Comparison of ENCODE assay signal across 13 mouse cellular contexts in the genomic region with DNA sequence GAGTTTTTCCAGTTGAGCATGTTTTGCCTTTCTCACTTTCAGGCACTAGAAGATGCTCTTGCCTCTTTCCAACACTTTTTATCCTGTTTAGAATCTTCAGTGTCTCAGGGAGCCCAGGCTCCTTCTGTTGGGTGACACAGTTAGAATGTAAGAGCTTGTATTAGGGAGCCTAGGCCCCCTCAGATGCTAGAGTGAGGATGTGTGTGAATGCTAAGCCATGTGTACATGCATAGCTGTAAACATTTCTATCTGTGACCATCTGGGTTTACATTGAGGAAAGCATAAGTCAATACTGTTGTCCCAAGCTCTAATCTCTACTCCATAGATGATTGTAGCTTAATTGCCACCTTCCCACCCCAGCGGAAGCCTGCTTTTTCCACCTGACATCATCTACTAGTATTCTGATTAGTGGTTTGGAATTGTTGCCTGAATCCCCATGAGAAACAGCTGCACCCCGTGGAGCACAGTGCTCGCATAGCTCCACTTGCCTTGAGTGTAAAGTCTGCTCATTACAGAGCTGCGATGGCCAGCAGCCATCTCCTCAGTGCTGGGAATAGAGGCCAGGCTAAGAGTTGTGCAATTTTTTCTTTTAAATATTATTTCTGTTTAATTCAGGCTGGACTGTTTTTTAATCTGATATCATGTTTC. TPM values are rescaled to one million over a fixed set of nuclear protein-coding genes. Genes with fewer than 3 reads are reported as not detected.
DNase-seq lines count a peak whose midpoint lies in the region; ATAC-seq and TF ChIP-seq lines count a peak whose summit lies in the region.
"Had no signal": no experiment of that assay in that cellular context is flagged by ENCODE, and none has a peak within 500 bp of the region (broad histone marks: within the 10 kb centered on the region; RNA-seq: fewer than 3 reads in every experiment).

No protein-coding gene starts in this region.

- no peaks in the 10 kb centered on the region for H3K27me3 ChIP-seq in midbrain, embryonic 16.5 days (ENCODE audit: control insufficient read depth, insufficient read depth, low read depth, low read length)
- H3K27me3 ChIP-seq: liver, embryonic 13.5 days had no signal

- H3K9ac ChIP-seq in midbrain, embryonic 16.5 days (ENCODE audit: low read depth, low read length): no peak overlapping the region
- H3K9ac ChIP-seq: liver, embryonic 13.5 days had no signal

- H3K36me3 ChIP-seq in midbrain, embryonic 16.5 days (ENCODE audit: control insufficient read depth, insufficient read depth, low read length): no peaks in the 10 kb centered on the region

- H3K27ac ChIP-seq in layer of hippocampus, adult 2 months: peak overlapping the region; percentile 43
- H3K27ac ChIP-seq in midbrain, embryonic 16.5 days (ENCODE audit: low read length): peak overlapping the region; percentile 19; the same call in 1 of the 2 replicates
- H3K27ac ChIP-seq: liver, embryonic 13.5 days had no signal

- TF ChIP-seq CTCF in layer of hippocampus, adult 2 months (conservative IDR thresholded peaks at IDR 0.05): no peak
- TF ChIP-seq CTCF in brain, embryonic 14.5 days (IDR thresholded peaks at IDR 0.05; ENCODE audit: borderline replicate concordance, extremely low read depth, insufficient read depth, insufficient read length): no peak

- ATAC-seq in midbrain, embryonic 16.5 days: peak; percentile 77

- H3K4me3 ChIP-seq in layer of hippocampus, adult 2 months: no peak overlapping the region
- no peak overlapping the region for H3K4me3 ChIP-seq in midbrain, embryonic 16.5 days (ENCODE audit: low read depth, low read length)
- H3K4me3 ChIP-seq: liver, embryonic 13.5 days had no signal

- no peak overlapping the region for H3K4me2 ChIP-seq in midbrain, embryonic 16.5 days (ENCODE audit: low read length)
- H3K4me2 ChIP-seq: liver, embryonic 13.5 days had no signal

- 34% methylated on average over 4 of the region's 4 CpGs for WGBS in midbrain, embryonic 16.5 days

- H3K4me1 ChIP-seq in midbrain, embryonic 16.5 days (ENCODE audit: control insufficient read depth, insufficient read depth, low read length): peaks cover 53% of the 10 kb centered on the region

- DNase-seq in layer of hippocampus, adult 2 months (ENCODE audit: low spot score in 2 of 2): no peak
- no peak for DNase-seq in layer of hippocampus, adult 9-10 months (ENCODE audit: low spot score)
- DNase-seq in adipocyte (ENCODE audit: low spot score): peak; percentile 22
- peak; percentile 78 for DNase-seq in brain, embryonic 14.5 days (ENCODE audit: low read depth)
- DNase-seq in kidney, postnatal 10 days: no peak
- no peak for DNase-seq in cerebellum, adult 9-10 months
- DNase-seq: cerebellum, adult 11 months; heart, postnatal 10 days; kidney, adult 18-20 months; layer of hippocampus, adult 9-11 months; liver, embryonic 13.5 days; right cerebral cortex, postnatal 25 days had no signal

- H3K9me3 ChIP-seq in midbrain, embryonic 16.5 days (replicated peaks; ENCODE audit: control insufficient read depth, low read length, poor library complexity, severe bottlenecking): no peaks in the 10 kb centered on the region
- H3K9me3 ChIP-seq: liver, embryonic 13.5 days had no signal

- TF ChIP-seq POLR2A in brain, embryonic 14.5 days (IDR thresholded peaks at IDR 0.05; ENCODE audit: borderline replicate concordance, extremely low read depth, insufficient read depth, insufficient read length, poor library complexity, severe bottlenecking): no peak

RNA-seq across cellular contexts. Expression of a gene that starts 31.7 kb away (rescaled TPM):
- total RNA-seq in layer of hippocampus, adult 2 months (2021): 10 to 100 TPM; 14.2 to 14.6 TPM
- polyA plus RNA-seq in brain, embryonic 14.5 days (2012; rRNA removed): 16.0 and 21.5 TPM in 2 replicates
- 8.8 and 9.9 TPM in 2 replicates for polyA plus RNA-seq in midbrain, embryonic 16.5 days (2015; fragmentation: Nextera tagmentation; extraction: Ambion mirVana)

Comparison
In these comparisons a context has a peak if more than half of its experiments do, and no peak if none do; other contexts are left out.
1. DNase-seq: peak in adipocyte (single experiment) and brain, embryonic 14.5 days (single experiment); none in layer of hippocampus, adult 2 months (0 of 2), layer of hippocampus, adult 9-10 months (single experiment), kidney, postnatal 10 days (single experiment) and cerebellum, adult 9-10 months (single experiment).